Mouse (Mus musculus) v-Abl transformed pro-B cells (cell line): ENCODE measurements around the gene Phf3.
"Not testable (repeated sequence)": the region's sequence is repeated elsewhere in the genome, so short reads cannot be mapped to it uniquely, and the experiment has no call there.

Experiments used
- in situ Hi-C, 2 experiments: fragments of 400-800 bp; cut with MboI; formaldehyde crosslinking; loops; one replicate each; pipeline ENCODE4 v1.15.1; 2025; ENCODE audit not compliant: unreplicated experiment in 2 of 2

Gene Phf3

DNA sequence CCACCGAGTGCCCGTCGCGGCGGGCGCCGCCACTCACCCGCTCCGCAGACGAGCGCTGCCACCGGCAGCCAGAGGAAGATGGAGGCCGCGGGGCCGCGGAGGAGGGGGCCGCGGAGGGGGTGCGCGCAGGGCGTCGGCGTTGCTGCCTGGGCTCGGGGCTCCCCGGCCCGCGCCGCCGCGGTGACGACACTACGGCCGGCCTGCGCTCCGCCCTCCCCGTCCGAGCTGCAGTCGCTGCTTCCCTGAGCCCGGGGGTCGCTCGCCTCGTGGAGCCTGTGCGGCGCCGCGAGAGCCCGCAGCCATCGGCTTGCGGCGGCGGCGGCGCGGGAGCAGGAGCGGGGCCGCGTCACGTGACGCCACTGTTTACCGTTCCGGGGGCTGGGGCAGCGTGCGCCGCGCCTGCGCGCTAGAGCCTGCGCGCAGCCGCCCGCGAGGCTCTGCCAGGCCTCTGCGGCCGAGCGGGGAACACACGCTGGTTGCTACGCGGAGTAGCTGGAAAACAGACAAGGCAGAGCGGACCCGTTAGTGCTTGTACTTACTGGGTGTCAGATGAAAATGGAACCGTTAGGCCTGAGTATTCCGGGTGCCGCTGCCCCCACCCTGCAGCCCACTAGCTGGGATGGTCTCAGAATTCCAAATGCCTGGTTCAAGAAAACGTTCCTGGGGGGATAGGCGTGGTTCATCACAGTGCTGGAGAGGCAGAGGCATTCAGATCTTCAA lies at the start of gene Phf3:
Gene Phf3 (minus strand): TSS at position 381 of the 720 bp plus-strand sequence.
- in situ Hi-C loops, result no loop called here

DNA sequence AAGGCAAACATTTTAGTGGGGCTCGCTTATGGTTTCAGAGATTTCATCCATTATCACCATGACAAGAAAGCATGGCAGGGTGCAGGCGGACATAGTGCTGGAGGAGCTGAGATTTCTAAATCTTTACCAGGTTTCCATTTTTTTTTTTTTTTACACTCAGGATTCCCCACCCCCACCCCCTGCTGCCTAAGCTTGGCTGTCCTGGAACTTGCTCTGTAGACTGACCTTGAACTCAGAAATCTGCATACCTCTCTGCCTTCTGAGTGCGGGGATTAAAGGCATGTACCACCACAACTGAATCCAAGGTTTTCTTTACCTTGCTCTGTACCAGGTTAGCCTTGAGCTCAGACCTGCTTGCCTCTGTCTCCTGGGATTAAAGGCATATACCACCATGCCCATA lies 48.5 kb upstream of the Phf3 start:
- in situ Hi-C loops, result loop anchor here (5.0 to 10.0 kb wide), 2 partner anchors 147 to 230 kb away; no protein-coding TSS in a partner anchor

DNA sequence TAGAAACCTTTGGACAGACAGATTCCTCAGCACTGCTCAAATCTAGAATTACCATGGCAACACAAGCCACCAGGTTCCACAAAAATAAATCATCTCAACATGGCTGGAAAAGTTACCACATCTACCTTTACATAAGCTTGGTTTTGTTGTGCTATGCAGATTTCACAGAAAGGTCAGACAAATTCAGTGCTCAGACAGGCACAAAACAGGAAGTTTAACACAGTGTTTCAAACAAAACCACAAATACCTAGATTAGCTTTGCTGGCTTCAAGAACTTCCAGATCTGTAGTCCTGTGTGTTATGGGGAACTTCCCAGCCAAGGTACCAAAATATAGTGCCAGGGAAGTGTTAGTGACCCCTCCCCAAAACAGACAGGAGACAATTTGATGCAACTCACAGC lies 47.5 kb upstream of the Phf3 start:
- in situ Hi-C loops, result loop anchor here (5.0 to 10.0 kb wide), 2 partner anchors 146 to 231 kb away; no protein-coding TSS in a partner anchor

DNA sequence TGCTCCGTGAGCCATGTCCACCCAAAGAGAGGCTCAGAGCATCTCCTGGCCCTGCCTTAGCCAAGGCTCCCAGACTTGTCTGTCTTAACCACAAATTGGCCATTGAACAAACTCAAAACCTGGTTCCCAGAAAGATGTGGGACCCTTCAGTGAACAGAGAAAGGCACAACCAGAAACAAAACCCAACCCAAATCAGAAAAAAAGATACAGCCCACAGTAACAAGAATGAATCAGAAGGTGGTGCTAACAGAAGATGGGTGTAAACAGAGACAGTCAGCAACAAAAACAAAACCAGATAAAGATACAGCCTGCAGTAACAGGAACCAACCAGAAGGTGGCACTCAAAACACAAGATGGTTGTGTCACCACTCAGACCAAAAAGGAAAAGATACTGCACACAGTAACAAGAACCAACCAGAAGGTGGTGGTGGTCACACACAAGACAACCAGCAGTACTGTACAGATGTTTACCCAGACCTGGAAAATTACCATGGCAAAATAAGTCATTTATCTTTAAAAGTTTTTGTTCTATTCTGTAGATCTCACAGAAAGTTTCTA lies 47.0 kb upstream of the Phf3 start:
- in situ Hi-C loops, result loop anchor here (5.0 to 10.0 kb wide), 2 partner anchors 146 to 232 kb away; no protein-coding TSS in a partner anchor

DNA sequence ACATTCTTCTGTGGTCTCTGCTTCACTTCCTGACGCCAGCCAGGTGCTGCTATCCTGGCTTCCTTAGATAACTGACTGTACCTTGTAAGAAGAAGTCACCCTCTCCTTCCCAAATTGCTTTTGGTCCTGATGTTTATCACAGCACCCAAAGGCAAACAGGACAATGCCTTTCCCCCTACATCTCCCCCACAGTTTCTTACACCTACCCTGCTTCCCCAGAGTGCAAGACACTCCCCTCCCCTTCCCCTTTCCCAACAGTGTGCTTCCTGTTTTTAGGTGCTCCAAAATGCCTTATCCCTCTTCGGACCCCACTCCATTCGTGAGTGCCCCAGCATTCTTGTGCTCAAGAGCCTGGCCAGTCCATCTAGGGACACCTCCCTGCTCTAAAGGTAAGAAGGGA lies 36.5 kb upstream of the Phf3 start:
- in situ Hi-C loops, result no loop called here

DNA sequence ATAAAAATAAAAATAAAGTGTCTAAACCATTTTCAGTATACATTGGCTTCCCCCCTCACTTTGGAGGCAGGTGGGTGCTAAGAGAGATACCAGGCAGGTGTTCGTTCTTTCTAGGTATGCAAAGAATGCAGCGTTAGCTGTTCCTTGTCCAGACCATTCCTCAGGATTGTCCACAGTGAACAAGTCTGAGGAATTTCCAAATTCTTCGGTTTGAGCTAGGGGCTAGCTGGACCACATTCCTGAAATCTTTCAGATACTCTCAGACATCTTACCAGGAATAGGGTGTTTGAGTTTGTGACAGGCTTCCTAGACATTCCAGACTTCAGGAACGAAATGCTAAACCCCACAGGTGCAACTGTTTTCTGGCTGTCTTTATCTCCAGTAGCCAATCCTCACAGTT lies 35.1 kb upstream of the Phf3 start:
- in situ Hi-C loops, result no loop called here

DNA sequence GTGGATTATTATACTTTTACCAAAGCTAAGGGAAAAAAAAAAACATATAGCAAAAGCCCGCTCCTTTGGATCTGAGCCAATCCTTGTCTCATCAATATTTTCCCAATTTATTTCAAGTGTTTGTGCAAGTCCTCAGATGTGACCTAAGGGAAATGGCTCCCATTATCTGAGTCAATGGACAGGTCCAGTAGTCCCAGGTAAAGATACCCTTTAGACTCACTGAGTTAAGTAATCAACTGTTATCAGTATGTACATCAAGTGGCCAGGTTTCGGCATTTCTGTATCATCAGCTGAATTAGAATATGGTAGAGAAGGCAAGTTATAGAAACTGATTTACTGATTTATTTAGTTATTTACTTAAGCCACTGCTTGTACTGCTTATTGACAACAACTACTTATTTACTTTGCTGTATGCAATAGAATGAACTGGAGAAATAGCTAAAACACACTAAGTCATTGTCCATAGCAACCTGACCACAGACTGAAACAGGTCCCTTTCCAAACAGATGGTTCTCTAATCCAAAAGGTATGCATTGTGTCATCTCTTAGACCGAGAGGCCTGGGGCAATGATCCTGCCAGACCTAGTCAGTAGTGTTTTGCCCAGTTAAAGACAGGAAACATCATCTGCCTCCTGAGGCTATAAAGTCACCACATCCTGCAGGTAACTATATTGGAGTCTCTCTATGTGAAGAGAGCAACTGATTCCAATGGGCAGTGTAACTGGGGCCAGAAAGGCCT lies 29.9 kb upstream of the Phf3 start:
- in situ Hi-C loops, result no loop called here

DNA sequence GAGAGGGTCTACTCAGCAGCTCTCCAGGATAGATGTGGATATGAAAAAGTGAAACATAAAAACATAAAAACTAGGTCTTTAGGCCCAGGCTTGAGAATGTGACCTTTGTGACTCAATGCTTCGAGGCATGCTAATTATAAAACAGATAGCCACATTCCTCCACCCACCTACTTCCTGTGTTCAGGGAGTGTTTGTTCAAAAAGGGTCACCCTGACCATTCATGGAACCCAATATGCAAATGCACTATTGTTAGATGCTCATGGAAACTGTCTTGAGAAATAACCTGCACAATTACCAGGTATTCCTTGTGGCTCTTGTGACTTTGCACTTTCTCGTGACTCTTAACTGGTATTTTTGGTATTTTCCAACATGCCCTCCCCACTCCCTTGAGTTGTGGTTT lies 25.0 kb upstream of the Phf3 start:
- in situ Hi-C loops, result no loop called here

DNA sequence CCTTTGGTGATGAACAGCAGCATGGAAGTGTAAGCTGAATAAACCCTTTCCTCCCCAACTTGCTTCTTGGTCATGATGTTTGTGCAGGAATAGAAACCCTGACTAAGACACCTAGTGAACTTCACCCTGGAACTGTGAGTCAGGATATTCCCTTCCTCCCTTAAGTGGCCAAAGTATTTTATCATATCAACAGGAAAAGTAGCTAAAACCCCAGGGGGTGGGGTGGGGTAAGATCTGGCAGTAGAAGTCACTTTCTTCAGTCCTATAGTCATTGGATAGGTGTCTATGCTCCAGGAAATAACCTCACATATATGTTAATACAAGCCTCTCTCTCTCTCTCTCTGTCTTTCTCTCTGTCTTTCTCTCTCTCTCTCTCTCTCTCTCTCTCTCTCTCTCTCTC lies 21.6 kb upstream of the Phf3 start:
- in situ Hi-C loops, result not testable (repeated sequence)

DNA sequence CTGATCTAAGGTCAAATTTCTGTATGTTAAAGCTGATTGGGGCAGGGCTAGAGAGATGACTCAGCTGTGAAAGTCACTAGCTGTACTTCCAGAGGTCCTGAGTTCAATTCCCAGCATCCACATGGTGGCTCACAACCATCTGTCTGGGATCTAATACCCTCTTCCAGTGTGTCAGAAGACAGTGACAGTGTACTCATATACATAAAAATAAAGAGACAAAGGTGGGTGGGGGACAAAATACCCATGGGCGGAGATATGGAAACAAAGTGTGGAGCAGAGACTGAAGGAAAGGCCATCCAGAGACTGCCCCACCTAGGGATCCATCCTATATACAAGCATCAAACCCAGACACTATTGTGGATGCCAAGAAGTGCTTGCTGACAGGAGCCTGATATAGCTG lies 10.1 kb upstream of the Phf3 start:
- in situ Hi-C loops, result loop anchor here in 1 of 2 experiments (5.0 kb wide), 1 partner anchor 68 kb away; no protein-coding TSS in a partner anchor

DNA sequence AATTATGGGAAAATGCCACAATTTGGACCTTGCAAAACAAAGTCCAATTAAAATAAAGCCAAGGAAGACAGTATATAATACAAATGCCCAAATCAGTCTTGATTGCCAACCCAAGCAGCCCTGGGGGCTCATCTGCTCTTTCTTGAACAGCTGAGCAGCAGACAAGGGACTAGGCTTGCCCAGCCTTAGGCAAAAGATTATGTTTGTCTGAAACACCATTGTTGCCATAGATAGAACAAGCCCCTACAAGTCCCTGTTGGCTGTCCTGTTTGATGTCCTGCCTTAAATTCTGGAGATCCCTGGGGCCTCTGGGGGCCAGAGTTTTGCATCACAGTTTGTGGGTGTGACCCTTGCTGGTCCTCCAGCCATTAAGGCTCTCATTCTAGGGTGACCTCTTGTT lies 2.0 kb upstream of the Phf3 start:
- in situ Hi-C loops, result loop anchor here in 1 of 2 experiments (5.0 kb wide), 1 partner anchor 62 kb away; no protein-coding TSS in a partner anchor

DNA sequence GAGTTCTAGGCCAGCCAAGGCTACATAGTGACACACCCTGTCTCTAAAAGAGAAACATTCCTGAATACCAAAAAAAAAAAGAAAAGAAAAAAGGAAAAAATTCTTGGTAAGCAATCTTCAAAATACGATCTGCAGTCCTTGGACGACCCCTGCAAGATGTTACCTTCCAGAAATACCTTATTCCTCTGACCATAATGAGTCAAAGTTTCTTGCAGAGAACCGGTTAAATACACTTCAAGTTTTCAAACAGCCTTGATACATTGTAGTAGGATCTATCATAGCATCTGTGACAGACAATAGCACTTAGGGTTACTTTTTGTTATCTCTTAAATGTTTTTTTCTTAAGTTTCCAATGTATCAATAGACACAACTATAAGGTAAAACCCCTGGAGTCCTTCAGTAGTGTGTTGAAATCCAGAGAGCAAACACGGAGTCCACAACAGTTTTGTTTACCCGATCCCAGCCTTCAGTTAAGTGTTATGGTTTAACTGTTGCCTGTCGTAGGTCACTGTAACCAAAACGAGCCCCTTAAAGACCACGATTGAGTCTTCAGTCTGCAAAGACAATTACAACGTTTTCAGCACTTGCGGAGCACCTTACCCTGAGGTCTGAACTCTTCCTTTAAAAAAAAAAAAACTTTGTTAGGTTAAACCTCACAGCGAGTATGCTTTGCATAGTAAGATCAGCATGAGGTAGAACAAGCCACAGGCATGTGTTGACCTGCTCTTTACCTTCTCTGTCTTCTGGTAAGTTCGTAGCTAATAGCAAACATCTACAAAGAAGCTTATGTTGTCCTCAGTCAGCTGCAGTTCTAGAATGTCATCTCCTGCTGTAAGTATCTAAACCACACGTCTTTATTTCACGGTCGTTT lies 775 bp upstream of the Phf3 start:
- in situ Hi-C loops, result loop anchor here in 1 of 2 experiments (5.0 kb wide), 1 partner anchor 63 kb away; no protein-coding TSS in a partner anchor

DNA sequence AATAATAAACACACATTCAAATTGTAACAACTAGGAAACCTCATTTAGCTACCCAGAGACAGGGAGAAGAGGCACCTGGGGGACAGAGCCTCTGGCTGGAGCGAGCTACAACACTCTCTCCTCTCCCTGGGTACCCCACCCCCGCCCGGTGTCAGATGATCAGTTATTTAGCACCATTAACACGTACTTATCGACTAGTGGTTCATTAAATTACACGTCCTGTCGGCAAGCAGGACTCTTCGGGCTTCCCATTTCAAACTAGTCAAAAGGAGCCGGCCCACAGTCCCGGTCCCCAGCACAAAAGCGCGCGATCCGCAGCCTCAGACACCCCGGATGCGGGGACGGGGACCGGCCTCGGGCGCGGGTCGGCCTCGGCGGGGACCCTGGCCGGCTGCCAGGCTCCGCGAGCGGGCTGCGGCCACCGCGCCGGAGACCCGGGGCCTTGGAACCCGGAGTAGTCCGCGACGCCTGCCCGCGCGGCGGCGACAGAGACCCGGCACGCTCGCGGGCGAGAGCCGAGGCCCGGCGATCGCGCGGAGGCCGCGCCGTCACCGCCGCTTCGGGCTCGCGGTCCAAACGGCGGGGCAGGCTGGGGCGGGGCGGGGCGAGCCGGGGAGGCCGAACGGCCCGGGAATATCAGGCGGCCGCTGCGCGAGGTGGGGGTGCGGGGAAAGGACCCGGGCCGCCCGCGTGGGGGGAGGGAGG lies 733 bp downstream of the Phf3 start:
- in situ Hi-C loops, result no loop called here

DNA sequence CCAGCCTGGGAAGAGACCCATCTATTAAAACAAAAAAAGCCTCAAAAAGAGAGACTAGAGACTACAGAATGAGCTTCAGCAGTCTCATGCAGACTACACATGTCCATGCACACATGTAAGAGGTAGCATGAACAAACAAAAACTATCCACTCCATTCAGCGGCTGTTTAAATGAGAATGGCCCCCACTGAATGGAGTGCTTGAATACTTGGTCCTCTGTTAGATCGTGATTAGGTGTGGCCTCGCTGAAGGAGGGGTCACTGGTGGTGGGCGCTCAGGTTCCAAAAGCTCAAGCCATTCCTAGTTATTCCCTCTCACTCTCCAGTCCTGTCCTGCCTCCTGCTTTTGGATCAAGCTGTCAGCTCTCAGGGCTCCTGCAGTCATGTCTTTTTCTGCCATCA lies 5.9 kb downstream of the Phf3 start:
- in situ Hi-C loops, result no loop called here

DNA sequence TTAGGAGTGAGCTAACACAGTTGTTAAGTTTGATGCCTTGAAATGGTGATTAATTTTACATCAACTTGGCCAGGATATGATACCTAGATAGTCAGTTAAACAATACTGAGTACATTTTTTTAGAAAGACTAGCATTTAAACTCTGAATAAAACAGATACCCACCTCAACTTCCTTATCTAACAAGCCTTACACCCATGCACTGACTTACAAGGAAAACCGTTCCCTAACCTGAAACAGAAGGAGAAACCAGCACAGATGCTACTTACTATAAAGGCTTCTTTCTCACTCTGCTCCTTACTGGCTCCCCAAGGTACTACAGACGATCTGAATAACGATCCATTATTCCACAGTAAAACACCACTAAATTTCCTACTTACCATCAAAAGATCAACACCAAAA lies 21.2 kb downstream of the Phf3 start:
- in situ Hi-C loops, result no loop called here

DNA sequence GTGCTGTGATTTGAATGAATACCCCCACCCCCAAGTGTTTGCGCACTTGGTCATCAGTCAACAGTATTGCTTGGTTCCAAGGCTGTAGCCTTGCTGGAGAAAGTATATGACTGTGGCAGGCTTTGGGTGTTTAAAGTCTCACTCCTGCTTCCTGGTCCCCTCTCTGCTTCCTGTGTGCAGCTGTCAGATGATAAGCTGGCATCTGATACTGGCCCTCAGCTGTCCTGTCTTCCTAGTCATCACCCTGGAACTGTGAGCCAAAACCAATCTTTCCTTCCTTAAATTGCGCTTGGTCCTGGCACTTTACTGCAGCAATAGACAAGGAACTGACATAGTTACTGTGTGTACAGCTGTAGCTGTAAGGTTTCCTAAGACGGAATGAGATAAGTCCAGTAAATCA lies 21.8 kb downstream of the Phf3 start:
- in situ Hi-C loops, result no loop called here

DNA sequence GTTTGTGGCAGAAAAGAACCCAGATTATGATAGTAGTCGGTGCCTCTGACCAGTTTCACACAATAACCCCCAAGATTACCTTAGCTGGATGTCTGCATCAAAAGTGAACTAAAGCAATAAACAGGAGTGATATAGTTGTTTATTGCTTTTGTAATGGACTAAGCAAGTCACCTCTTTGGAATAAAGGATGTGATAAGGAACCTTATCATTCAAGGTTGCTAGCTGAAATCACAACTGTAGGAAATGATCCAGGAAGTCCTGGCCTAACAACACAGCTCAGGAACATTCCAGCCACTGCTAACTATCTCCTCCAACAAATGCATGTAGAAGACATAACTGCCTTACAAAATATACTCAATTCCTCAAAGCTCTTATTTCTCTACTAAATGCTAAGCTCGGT lies 22.8 kb downstream of the Phf3 start:
- in situ Hi-C loops, result no loop called here

DNA sequence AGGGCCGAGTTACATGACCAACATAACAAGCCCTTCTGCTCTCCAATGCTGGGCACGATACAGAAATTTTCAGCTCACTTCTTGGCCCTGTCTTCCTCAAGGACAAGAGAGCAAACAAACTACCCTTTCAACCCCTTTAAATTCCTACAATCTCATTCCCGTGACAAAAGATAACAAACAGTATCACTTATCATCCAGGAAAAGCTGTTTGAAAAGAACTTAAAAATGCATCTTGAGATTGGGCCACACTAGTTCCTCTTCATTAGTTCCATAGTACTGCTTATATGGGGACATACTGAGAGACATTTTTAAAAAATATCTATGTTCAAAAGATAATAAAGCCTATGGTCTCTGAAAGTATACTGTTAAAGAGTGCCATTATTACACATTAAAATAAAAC lies 23.8 kb downstream of the Phf3 start:
- in situ Hi-C loops, result no loop called here

DNA sequence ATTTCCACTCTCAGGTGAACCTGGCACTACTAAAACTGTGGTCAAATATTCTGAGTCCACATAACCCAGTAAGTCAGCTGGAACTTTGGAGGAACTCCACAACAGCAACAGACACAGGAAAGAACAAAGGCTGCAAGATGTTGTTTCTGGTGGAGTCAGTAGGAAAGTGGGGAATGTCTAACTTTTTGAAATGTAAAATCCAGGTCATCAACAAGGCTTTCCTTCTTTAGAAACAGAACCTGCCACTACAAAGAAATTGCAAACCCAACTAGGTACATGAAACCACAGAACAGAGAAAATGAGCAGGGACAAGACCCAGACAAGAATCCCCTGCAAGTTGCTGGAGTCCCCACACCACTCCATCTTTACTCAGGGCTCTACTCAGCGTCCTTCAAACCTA lies 26.0 kb downstream of the Phf3 start:
- in situ Hi-C loops, result no loop called here

DNA sequence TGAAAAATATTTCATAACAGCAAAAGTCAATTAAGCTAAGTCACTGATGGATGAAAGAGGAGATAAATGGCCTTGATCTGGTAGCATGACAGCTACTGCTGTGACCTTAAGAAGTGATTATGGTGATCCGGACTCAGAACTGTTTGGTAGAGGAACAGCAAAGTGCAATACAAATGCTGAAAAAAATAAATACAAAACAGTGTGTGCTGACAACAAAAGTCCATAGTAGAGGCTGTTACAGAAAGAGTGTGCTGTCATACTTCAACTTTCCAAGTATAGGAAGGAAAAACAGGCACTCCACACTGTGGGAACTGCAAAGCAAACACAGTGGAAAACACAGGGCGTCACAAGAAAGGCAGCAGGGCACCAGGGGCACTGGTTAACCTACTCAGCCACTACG lies 34.1 kb downstream of the Phf3 start:
- in situ Hi-C loops, result no loop called here
